Mouse (Mus musculus) spleen, adult 2 months (tissue): ENCODE results near the gene Grin1.
A peak's percentile ranks its signal among the peaks of the same experiment; 100 is the strongest.
"Not testable (repeated sequence)": the region's sequence is repeated elsewhere in the genome, so short reads cannot be mapped to it uniquely, and the experiment has no call there.

ENCODE experiments used
- CTCF ChIP-seq: fragments of 200-500 bp; IDR thresholded peaks from 2 replicates; pipeline ENCODE4 v1.5.1; 2011; ENCODE audit warnings: mild to moderate bottlenecking, inconsistent platforms; ENCODE audit not compliant: insufficient read depth, insufficient read length, insufficient replicate concordance; ENCODE audit errors: extremely low read depth
- POLR2A ChIP-seq: fragments of 200-500 bp; IDR thresholded peaks from 2 replicates; pipeline ENCODE4 v1.6.1; 2011; ENCODE audit warnings: low read depth, low read length, inconsistent platforms

DNA sequence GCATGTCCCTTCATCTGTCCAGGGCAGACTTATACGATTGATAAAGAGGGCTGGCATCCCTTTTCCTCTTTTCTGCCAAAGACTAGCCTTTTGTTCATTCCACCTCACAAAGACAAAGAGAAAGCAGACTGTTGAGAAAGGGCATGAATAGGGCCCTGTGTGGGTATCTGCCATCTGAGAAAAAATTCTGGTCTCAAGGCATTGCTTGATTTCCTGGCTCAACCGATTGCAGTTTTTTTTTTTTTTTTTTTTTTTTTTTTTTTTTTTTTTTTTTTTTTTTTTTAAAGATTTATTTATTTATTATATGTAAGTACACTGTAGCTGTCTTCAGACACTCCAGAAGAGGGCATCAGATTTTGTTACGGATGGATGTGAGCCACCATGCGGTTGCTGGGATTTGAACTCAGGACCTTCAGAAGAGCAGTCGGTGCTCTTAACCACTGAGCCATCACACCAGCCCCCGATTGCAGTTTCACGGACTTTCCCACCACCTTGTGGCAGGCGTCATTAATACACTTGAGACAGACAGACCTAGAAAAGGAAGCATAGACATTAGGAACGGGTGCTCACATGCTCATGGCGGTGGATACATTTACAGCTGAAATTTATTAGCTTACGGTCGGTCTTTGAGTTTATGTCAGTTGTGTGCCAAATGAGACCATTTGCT, 62.4 kb downstream of the Grin1 start:
- not testable (repeated sequence) for TF ChIP-seq POLR2A
- peak; percentile 2; the same call in 1 of the 2 replicates for TF ChIP-seq CTCF
